Mouse (Mus musculus): ENCODE measurements around the gene Tpr.

The Tpr gene

DNA sequence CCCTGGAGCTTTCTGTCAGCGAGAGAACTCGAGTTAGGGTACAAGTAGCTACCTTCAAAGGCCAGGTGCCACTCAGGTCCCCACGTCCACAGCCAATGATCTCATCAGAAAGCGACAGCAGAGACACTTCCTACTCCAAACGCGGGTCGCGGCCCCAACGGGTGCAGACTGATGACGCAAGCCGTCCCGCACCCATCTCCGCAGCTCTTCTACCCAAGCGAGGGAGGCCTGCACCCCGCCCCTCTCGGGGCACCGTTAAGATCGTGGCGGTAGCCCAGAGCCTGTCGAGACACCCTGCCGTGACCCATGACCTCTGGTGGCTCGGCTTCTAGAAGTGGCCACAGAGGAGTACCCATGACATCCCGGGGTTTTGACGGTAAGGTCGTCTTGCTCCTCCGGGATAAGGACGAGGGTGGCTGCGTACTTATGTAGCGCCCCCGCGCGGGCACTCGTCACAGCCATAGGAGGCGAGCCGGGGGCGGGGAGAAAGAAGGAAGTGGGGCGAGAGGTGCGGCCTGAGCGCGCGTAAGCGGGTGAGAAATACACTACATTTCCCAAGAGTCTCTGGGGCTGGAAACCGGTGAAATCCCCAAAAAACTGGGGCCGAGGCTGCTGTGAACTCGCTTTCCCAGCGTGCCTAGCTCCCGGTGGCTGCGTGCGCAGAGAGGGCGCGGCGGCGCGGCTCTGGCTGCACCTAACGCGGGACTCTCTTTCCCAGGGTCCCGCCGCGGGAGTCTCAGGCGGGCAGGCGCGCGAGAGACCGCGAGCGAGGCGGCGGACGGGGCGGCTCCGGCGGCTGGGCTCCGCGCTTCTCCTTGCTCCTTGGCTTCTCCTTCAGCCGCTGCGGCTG lies at the start of gene Tpr, which contains the start of gene Odr4:
Tpr (plus strand) TSS at position 201 of the 850 bp plus-strand sequence.
Odr4 (minus strand) TSS at position 443 of the 850 bp plus-strand sequence.
- DNase-seq (ENCODE audit: low spot score in 2 of 2), result peak; percentile 98 to 99

DNA sequence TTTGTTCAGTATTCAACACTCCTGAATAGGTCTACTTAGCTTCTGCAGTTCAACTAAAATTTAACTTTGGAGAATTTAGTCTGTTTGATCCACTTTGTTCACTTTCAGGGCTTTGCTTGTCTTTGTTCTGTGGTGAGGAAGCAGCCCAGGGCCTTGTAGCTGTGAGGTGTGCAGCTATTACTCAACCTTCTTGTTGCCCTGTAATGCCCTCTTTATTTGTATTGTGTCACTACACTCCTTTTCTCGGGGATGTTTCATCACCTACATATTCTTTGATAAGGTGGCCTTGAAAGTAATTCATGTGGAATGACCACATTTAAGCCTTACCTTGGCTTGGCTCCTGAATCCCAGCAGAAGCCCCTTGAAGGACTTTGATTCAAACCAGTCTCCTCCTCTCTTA lies 31.8 kb upstream of the Tpr start:
- no peak for DNase-seq (ENCODE audit: low spot score in 2 of 2)

DNA sequence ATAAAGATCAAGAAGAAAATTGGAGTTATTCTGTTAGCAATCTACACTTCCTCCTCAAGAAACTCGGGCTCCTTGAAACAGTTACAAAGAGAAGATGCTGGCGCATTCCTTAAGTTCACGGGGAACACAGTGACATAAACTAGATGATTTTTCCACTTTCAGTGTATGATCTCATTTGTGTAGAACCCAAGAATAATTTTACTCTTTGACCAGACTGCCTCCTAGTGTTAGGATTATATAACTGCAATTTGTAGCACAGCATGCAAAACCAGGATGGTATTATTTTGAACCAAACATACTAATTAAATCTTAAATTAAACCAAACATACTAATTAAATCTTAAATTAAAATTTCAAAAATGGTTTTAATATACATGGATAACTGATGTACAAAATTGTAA lies 19.7 kb upstream of the Tpr start:
- DNase-seq (ENCODE audit: low spot score in 2 of 2), result no peak

DNA sequence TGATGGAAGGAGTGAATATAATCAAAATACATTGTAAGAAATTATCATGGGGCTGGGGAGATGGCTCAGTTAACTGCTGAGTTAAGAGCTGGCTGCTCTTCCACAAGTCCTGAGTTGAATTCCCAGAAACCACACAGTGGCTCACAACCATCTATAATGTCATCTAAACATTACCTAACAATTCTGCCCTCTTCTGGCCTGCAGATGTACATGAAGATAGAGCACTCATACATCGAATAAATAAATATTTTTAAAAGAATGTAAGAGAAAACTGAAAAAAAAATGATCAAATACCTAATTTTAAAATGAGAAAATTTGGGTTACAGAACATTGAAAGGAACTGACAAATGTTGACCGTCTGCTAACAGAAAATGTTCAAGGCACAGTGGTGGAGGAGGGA lies 18.4 kb upstream of the Tpr start:
- DNase-seq (ENCODE audit: low spot score in 2 of 2), result no peak

DNA sequence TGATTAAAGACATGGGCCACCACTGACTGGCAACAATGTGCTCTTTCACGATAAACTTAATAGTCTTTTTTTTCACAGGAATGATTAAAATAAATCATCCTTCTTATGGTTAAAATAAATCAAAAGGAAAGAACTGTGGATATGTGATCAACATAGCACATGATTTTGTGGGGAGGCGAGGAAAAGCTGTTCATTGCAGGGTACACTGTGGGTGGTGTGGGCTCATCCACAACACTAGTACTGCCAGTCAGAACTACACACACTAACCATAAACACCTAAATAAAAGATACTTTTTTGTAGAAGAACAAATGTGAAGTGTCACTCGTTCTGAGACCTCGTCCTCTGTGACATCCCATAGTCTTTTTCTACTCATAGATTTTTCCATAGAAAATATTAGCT lies 8.5 kb upstream of the Tpr start:
- DNase-seq (ENCODE audit: low spot score in 2 of 2), result no peak

DNA sequence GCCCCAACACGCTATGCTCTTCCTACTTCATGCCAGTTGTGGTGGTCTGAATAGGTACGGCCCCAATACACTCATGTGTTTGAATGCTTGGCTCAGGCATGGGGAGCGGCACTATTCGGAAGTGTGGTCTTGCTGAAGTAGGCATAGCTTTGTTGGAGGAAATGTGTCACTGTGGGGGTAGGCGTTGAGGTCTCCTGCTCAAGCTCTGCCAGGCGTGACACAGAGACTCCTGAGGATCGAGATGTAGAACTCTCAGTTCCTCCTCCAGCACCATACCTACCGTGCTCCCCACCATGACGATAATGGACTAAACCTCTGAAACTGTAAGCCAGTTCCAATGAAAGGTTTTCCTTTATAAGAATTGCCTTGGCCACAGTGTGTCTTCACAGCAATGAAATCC lies 5.1 kb upstream of the Tpr start:
- peak in 1 of 2 experiments; percentile 65 for DNase-seq (ENCODE audit: low spot score in 2 of 2)

DNA sequence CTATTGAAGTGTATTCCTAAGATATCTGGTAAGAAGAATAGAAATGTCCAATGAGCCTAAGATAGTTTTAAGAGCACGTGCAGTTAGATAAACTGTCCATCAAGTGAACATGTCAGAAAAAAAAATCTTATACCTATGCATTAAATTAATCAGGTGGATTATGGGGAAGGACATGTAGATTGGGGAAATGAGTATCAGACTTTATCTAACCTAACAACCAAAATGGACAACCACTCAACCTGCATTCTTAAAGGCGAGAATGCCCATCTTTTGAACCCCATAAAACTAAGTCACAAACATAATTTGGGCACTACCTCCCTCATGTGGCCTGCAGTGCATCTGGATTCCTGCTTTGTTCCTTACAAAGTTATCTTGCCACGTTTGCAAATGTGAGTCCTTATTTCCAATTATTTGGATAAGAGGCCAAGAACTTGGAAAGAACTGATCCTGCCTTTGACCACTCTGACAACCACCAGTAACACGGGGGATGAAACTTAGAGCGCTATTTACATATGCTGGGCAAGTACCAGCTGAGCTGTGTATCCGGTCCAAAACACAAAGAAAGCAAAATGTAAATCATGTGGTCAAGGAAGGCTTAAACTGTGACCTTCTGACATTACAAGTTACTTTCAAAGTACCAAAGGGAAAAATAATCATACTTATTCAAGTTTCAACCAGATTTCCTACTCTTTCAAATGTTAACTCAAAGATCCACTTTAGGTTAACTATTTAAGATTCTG lies 3.1 kb upstream of the Tpr start:
- DNase-seq (ENCODE audit: low spot score in 2 of 2), result no peak

DNA sequence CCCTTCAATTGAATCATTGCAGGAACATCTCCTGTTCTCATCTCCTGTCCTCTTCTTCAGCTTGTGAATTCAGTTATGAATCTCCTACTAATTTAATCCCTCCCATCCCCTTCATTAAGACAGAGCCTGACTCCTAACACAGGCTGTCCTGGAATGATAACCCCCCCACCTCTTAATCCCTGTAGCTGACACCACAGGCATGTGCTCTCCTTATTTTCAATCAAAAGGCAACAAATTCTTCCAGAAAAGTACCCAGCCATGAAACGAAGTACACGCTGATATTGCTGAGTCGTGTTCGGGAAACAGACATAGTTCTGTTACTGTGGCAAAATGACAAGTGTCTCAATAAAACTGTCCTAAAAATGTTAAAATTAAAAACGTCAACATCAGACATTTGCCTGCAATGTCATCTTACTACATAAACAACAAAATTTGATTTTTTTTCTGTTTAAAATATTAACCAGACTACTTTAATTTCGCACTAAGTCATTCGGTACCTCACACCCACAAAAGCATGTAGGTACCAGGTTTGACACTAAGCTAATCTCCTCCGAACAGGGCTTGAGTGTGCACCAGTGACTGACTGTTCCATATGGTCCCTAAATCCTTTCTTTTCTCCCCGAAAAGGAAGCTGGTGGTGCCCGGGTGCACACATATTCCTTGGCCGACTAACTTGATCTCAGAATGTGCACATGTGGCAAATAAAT lies 554 bp upstream of the Tpr start:
- no peak for DNase-seq (ENCODE audit: low spot score in 2 of 2)

DNA sequence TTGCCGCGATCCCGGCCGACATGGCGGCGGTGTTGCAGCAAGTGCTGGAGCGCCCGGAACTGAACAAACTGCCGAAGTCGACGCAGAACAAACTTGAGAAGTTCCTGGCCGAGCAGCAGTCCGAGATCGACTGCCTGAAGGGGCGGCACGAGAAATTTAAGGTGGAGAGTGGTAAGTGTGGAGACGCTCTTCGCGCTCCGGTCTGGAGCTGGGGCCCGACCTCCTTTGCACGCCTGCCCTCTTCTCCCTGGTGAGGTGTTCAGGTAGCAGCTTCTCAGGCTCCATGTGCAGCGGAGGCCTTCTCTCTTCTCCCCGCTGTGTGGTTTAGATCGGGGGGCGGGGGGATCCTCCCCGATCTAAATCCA lies 832 bp downstream of the Tpr start:
- no peak for DNase-seq (ENCODE audit: low spot score in 2 of 2)

DNA sequence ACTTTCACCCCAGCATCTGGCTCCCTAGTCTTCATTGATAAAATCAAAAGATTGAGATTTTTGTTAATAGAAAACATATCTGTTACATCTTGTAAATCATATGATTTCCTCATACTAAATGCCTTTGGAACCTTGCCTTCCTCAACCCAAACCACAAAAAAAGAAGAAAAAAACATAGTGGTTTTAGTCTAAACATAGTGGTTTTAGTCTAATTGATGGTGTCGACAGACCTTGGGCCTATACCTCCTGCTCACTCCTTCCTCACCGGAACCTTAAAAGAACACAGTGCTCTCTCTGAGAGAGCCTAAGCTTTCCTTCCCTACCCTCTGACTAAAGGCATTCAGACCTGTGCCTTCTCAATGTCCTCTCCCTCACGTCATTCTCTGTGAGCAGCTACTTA lies 3.4 kb downstream of the Tpr start:
- DNase-seq (ENCODE audit: low spot score in 2 of 2), result no peak

DNA sequence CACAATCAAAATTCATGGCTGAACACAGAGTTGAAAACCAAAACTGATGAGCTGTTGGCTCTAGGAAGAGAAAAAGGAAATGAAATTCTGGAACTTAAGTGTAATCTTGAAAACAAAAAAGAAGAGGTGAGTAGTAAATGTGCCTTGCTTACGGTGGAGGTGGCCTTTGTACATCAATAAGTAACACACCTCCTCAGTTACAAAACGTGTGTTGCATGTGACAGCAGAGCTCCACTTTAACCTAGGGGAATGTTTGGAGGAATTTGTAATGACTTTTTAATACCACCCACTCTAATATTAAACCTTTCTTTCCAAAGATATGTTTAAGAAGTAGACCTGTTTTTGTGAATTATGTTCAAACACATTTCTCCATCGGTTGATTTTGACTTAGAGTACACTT lies 11.3 kb downstream of the Tpr start:
- DNase-seq (ENCODE audit: low spot score in 2 of 2), result no peak

DNA sequence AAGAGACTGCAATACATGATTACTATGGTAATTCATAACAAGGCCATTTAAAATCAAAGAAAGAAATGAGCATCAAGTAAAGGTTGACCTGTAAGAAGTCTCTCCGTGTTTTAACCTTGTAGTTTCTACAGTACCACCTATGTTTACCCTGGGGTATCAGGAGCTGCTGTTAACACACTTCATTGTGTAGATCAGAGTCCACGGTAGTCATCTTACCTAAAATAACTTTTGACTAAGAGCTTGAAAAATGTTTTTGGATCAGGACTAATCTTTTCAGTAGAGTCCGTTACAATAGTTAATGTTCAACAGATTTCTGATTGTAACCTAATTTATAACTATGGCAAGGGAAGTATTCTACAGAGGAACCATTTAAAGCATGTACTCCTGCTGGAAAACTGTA lies 11.9 kb downstream of the Tpr start:
- DNase-seq (ENCODE audit: low spot score in 2 of 2), result no peak

DNA sequence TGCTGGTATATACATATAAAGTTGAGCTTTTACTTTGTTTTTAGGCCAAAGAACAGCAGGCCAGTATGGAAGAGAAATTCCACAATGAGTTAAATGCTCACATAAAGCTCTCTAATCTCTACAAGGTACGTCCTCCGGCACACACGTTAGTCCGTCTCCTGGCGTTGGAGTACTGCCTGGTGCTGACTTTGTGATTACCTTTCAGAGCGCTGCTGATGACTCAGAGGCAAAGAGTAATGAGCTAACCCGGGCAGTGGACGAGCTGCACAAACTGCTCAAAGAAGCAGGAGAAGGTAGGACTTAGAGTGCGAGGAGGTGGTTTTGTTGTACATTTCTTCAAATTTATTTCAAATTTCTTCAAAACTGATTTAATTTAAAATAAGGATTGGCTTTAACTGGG lies 14.6 kb downstream of the Tpr start:
- no peak for DNase-seq (ENCODE audit: low spot score in 2 of 2)

DNA sequence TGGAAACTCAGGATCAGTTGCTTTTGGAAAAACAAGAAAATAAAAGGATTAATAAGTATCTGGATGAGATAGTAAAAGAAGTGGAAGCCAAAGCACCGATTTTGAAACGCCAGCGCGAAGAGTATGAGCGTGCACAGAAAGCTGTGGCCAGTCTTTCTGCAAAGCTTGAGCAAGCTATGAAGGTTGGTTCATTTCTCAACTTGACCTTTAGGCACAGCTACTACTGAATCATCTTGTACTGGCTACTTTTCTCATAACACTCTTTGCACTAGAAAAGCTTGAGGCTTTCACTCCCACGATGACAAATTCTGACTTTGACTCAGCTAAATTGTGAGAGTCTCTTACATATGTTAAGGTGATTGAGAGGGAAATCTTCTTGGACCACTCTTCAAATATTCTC lies 17.4 kb downstream of the Tpr start:
- no peak for DNase-seq (ENCODE audit: low spot score in 2 of 2)

DNA sequence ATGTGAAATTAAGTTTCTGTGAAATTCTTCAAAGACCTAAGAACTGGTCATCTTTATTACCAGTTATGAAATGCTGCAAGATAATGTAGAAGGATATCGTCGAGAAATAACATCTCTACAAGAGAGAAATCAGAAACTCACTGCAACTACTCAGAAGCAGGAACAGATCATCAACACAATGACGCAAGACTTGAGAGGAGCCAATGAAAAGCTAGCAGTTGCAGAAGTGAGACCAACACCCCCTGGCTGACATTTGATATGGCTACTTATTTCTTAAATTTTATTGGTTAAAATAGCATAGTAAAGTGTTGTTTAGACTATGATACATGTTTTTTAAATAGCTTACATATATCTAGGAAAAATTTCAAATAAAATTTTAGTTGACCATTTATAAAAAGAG lies 23.4 kb downstream of the Tpr start:
- DNase-seq (ENCODE audit: low spot score in 2 of 2), result no peak

DNA sequence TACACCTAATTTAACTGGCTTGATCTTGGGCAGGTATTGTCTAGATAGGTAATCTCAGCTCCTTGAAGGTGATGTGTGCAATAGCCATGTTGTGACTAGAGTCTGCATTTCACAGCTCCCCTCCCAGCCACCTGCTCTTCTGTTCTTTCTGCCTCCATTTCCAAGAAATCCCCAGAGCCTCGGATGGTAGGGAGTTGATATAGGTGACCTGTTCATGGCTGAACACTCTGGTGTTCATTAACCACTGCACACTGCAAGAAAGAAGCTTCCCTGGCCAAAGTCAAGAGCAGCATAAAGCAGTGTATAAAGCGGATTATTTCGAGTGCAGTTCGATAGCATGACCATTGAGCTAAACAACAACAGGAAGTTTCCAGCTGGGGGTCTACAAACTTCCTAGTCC lies 25.8 kb downstream of the Tpr start:
- no peak for DNase-seq (ENCODE audit: low spot score in 2 of 2)

DNA sequence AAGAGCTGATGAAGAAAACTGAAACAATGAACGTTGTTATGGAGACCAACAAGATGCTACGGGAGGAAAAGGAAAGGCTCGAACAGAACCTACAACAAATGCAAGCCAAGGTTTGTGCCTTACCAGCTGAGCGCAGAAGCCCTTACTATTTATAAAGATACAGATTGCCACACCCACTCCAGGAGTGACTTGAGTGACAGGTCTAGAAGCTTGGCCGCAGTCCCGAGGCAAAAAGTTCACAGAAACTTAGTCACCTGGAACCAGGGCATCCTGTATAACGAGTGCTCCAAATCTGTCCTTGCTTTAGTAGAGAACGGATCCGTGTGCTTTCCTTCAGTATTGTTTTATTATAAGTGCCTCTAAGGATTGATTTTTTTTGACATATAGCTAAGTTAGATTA lies 33.0 kb downstream of the Tpr start:
- no peak for DNase-seq (ENCODE audit: low spot score in 2 of 2)

DNA sequence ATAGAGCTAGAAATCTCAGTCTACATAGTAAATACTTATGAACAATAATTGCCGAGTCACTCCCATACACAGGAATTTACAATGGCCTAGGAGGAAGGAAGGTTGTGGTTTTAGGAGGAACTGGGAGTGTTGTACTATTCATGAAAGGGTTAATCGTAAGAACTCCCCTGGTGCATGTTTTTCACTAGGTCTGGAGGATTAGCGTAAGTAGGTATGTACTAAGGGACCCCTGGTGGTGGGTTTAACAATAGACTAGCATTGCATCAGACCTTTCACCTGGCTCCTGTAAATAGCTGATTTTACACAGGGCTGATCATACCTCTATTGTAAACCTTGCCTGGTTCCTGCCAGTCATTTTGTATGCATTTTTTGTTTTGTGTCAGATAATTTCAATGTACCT lies 33.6 kb downstream of the Tpr start:
- DNase-seq (ENCODE audit: low spot score in 2 of 2), result no peak

DNA sequence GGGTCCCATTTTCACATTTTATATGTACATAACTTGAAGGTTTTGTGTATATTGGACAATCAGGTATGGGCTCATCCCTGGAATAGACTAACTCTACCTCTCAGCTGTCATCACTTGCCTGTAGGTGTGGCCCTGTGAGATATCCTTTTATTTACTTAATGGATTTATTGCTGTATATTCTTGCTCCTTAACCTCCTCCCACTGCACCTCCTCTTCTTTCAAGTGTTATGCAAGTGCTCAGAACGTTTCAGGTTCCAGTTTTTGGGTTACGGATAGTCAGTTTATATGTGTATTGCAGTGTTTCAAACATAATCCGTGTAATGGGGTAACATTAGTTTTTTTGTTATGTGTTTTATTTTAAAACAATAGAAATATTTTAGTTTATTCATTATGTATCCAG lies 46.0 kb downstream of the Tpr start:
- DNase-seq (ENCODE audit: low spot score in 2 of 2), result no peak

DNA sequence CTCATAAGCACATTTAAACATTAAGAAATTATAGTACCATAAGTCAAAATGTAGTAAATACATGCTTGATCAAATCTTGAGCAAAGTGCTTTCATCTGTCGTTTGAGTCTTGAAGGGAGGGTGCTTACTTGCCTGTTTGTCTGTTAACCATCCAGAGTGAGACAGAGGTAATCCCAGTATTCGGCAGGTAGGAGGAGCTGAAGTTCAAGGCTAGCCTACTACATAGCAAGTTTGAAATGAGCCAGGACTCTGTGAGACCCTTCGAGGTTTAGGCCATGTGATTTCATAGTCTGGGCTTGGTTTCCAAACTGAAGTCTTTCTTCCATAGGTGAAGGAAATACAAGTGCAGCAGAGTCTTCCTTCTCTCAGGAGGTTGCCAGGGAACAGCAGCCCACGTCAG lies 49.1 kb downstream of the Tpr start:
- DNase-seq (ENCODE audit: low spot score in 2 of 2), result no peak

DNA sequence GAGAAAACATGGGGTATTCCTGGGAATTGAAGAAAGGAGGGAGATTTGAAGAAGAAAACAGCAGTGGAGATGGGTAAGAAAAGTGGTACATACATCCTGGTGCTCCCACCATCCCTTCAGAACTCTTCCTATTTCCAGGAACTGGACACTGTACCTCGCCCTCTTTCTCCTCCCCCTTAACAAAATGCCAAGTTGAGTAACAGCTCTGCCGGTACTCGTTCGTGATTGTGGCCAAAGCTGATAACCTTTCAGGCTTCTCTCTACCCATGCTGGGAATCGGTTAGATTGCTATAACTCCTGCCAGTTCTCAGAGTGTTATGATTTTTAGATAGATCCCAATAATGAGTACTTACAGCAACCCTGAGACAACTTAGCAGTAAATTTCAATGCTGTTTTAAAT lies 66.3 kb downstream of the Tpr start:
- no peak for DNase-seq (ENCODE audit: low spot score in 2 of 2)

DNA sequence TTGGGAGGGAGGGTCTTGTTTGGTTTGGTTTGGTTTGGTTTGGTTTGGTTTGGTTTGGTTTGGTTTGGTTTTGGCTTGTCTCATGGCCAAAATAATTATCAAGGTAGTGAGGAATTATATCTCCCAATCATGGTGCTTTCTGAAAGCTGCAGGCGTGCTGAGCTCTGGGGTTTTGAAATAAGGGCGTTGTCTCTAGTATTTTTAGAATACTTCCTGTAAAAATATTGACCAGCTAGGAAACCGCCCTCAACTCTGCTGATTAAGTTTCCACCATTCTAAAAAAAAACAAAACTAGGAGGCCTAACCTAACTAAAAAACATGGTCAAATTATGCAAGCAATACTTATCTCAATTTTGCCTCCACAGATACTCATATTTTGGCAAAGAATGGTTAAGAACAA lies 67.0 kb downstream of the Tpr start:
- DNase-seq (ENCODE audit: low spot score in 2 of 2), result no peak

DNA sequence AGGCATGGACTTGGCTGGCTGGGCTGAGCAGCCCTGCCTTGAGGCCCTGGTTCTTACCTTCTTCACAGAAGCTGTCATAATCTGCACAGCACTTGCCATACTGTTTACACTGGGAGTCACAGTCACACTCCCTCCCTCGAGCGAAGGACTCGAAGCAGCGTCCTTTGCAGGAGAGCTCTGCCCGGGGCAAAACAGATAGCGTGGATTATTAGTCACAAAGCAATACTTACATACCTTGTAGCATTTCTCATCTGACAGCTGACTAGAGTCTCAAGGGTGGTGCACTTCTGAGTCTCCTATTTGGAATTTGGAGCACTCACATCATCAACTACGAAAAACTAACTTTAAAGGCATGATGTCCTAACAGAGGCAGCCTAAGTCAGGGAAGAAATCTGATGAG lies 68.0 kb downstream of the Tpr start:
- DNase-seq (ENCODE audit: low spot score in 2 of 2), result no peak

Data from natural killer cell, adult 2 months (primary cell).